Mouse (Mus musculus): ENCODE data around the gene Exph5.

DNA sequence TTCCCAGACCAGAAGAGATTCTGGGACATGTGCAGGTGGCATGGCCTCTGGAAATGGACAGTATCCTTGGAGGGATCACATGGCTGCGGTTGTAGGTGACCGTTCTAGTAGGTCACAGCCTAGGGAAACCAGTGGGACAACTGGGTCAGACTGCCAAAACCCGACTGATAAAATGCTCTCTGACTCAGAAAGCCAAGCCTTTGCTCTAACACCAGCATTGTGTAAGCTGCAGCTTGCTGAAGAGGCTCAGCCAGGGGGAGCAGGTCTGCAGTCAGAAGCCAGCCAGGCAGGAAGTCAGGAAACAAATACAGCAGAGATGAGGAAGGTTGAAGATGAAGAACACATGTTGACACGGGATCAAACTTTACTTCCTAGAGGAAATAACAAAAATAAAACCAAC lies 74.4 kb downstream of the Exph5 start:
- TF ChIP-seq CTCF (IDR thresholded peaks at IDR 0.05; ENCODE audit: control insufficient read depth, insufficient read depth, low read length), result no peak
- no peak for TF ChIP-seq POLR2A (IDR thresholded peaks at IDR 0.05; ENCODE audit: borderline replicate concordance, control insufficient read depth, low read depth, low read length)

All from bone marrow, adult 2 months (tissue).